In the genomic region with DNA sequence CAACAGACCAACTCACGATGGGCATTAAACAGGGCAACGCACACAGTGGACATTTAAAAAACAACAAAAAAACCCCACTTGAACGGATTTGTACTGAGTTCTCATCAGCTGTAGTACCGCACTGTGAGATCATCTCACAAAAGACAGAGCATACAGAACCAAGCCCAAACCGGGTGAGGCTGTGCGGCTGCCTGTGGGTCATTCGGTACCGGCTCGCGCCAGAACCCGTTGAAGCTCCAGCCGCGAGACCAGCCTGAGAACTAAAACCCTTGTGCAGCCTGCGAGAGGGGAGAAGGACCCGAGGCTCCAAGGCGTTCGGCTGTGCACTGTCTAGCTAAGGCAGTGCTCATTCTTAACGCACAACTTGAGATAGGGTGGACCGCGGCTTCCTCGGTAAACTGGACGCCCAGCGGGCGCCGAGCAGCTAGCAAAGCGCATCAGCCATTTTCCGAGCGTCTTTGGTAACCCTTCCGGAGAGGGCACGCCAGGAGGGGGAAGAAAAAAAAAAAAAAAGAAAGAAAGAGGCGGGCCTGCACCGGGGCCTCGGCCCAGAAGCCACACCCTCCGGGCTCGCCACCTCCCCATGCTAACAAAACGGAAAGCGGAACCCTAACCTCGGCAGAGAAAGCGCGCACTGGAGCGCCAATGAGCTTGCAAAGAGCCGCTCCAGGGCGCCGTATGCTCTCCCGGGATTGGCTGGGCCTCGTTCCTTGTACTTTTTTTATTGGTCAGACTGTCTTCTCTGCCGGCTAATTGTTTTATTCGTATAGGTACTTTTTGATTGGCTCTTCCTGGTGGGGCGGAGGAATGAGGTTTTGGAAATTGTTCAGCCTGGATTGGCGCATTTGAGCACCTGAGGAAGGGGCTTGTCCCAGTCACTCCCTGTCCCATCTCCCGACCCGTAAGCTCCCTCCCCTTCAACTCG, we compare ENCODE assay signal across 8 mouse cellular contexts. TPM values are rescaled to one million over a fixed set of nuclear protein-coding genes. Genes with fewer than 3 reads are reported as not detected.
DNase-seq lines count a peak whose midpoint lies in the region; ATAC-seq lines count a peak whose summit lies in the region.

No protein-coding gene starts in this region.

- no peaks in the 10 kb centered on the region for H3K9me3 ChIP-seq in hindbrain, embryonic 14.5 days (ENCODE audit: control insufficient read depth, low read length)

- DNase-seq in R1 (ENCODE audit: low read depth, low spot score): peak; percentile 100
- DNase-seq in cerebellum, postnatal 25 days: peak; percentile 95
- DNase-seq in frontal cortex, postnatal 25 days (ENCODE audit: low spot score in 2 of 2): peak; percentile 88 to 95
- DNase-seq in hindbrain, embryonic 14.5 days (ENCODE audit: low spot score): peak; percentile 95
- DNase-seq in layer of hippocampus, postnatal 36 days: peak; percentile 96 to 97
- DNase-seq in lung, postnatal 36 days: peak; percentile 99
- DNase-seq in retina, postnatal 1 day: peak; percentile 100
- peak; percentile 67 to 96 for DNase-seq in urinary bladder, adult 18-20 months (ENCODE audit: low spot score in 2 of 2)

- no peaks in the 10 kb centered on the region for H3K36me3 ChIP-seq in hindbrain, embryonic 14.5 days (replicated peaks; ENCODE audit: control insufficient read depth, insufficient read depth)

- H3K4me3 ChIP-seq in hindbrain, embryonic 14.5 days (replicated peaks; ENCODE audit: low read length): peak overlapping the region; percentile 80

- H3K27ac ChIP-seq in hindbrain, embryonic 14.5 days: peak overlapping the region; percentile 95

- under 1% methylated on average over 50 of the region's 53 CpGs for WGBS in hindbrain, embryonic 14.5 days

- no peaks in the 10 kb centered on the region for H3K27me3 ChIP-seq in hindbrain, embryonic 14.5 days (ENCODE audit: control insufficient read depth, insufficient read depth, low read length)

- H3K4me1 ChIP-seq in hindbrain, embryonic 14.5 days (replicated peaks; ENCODE audit: control insufficient read depth, insufficient read depth, low read length): peaks cover 19% of the 10 kb centered on the region

- peak; percentile 95 for ATAC-seq in hindbrain, embryonic 14.5 days (ENCODE audit: low FRiP score)

- peak overlapping the region; percentile 84 for H3K9ac ChIP-seq in hindbrain, embryonic 14.5 days

- H3K4me2 ChIP-seq in hindbrain, embryonic 14.5 days (replicated peaks): peak overlapping the region; percentile 71

RNA-seq across cellular contexts. Expression of gene Usp1, which starts 0.7 kb away (rescaled TPM):
- polyA plus RNA-seq in hindbrain, embryonic 14.5 days (2014; fragmentation: Nextera tagmentation; extraction: Ambion mirVana): 36.1 and 39.4 TPM in 2 replicates
- 10 to 100 TPM; 26.7 to 27.3 TPM for total RNA-seq in layer of hippocampus, postnatal 36 days (2021)

Comparison
In these comparisons a context has a peak if more than half of its experiments do, and no peak if none do; other contexts are left out.
1. Peak in every context shown above with its lines: DNase-seq, ATAC-seq, H3K4me3 ChIP-seq and H3K27ac ChIP-seq.